Mouse (Mus musculus) cerebellum, adult 11-12 months (tissue): Measurements from ENCODE around the gene Ccdc183.

Source experiments
- DNase-seq: peaks from one replicate; pipeline ENCODE4 v3.0.0; 2022

Gene Ccdc183

DNA sequence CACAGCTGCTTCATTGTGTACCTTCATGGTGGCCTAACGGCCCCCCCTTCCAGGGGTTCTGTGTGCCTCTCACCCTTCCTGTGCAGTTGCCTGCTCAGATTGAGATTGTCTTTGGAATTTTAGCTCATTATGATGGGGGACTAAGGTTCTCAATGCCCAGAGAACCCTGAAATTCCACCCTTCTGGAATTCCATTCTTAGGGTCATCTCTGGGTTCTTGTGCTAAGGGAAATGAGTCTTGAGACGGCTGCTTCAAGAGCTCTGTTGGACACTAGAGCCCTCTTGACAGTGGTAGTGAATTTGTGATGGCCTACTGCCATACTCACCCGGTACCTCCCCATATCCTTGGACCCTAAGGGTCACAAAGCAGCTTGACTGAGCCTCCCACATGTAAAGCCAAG lies at the start of gene Ccdc183:
Gene Ccdc183, minus strand, starts transcription at position 101 of the 400 bp plus-strand sequence.
- DNase-seq: no peak

DNA sequence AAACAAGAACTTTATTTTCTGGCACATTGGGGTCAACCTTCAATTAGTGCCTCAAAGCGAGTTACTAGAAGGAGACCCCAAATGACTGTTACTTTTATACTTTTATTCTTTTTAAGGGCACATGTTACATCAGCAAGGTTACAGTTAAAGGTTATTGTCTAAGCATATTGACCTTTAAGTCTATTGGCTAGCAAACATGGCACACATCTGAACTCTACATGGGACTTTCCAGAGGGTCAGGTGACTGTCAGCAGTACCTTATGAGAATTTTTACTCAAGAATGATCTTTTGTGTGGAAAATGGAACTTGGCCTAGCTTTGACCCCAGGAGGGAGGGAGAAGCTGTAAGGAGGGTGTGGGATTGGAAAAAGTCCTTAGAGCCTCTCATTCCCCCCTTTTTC lies 49.0 kb upstream of the Ccdc183 start:
- no peak for DNase-seq

DNA sequence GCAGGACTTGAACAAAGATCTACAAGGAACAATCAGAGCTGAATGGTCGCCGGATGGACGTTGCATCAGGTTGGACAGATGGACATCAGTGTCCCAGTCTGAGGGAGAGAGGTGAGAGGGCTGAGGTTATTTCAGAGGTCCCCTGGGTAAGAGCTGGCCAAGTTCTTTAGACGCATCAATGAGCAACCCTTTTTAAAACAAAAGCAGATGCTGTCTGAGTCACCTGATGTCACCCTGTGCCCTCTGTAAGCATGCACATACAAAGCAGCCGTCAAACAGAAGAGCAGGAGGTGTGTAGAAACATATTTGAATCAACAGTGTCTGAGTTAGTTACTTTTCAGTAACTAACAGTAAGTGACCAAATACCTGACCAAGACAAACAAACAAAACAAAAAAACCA lies 46.6 kb upstream of the Ccdc183 start:
- DNase-seq: no peak

DNA sequence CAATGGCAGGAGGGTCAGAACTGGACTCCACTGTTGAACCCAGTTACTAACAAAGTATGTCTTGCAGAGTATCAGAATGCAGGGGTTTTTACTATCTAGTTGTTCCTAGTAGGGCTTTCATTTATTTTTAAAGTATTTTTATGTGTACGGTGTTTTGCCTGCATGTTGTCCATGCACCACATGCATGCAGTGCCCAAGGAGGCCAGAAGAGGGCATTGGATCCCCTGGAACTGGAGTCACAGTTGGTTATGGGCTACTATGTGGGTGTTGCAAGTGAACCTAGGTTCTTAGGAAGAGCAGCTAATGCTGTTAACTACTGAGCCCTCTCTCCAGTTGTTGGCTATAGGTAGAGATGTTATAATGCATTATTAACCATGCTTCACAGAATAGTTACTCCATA lies 46.0 kb upstream of the Ccdc183 start:
- no peak for DNase-seq

DNA sequence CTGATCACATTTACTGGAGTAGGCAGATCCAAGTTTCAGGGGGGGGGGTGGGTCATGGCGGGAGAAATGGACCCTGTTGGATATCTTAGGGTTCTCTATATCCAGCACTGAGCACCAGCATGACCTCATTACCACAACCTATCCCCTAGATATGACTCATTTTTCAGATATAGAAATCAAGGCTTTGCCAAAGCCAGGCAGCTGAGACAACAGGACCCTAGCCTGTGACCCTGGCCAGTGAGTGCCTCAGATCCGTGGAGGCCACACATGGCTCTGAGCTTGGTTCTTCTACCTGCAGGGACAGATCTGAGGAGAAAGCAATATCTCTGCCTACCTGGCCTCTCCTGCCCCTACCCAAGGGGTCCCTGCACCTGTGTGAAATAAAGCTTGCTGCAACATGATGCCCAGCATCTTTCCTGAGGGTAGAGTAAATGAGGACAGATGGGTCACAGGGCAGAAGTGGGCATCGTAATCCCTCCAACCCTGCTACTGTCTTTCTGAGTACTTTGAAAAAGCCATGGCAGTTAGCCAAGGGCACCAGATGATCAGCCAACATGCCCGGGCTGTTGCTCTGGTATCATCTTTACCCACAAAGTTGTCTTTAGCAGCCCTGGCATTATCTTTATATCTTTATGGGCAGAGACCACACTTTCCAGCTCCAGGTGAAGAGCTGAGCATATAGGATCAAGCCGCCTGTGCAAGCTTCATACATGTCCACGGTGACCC lies 43.9 kb upstream of the Ccdc183 start:
- DNase-seq: no peak

DNA sequence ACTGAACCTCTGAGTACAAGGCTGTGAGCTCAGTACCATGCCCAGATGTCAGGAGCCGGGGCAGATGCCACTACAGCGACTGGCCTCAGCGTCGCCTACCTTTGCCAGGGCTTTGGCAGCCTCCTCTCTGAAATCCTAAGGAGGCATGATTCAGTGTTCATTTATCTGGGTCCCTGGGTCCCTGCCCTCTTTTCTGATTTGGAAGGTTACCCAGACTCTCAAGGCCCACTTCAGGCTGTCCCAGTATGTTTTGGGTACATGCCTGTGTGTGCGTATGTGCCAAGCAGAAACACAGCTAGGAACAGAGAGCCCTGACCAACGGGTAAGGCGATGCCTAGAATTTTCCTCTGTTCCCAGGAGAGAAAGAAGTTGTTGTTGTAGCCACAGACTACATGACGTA lies 42.8 kb upstream of the Ccdc183 start:
- DNase-seq: no peak

DNA sequence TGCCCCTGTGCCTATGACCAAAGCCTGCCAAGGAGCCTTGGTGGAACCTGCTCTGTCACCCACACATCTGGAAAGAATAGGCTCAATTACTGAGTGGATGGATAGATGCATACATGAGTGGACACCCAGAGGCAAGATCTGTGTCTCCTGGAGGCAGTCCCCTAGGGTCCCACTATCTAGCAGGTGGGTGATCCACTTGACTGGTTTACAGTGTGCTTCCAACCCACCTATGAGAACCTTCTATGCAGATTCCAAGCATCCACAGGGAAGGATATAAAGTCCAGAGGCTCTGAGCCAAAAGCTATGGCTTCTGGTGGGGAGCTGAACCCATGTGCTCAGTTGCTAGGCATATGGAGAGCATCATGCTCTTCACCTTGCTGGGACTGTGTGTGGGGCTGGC lies 40.2 kb upstream of the Ccdc183 start, which contains the start of gene Lcn5:
Gene Lcn5, plus strand, starts transcription at position 301 of the 400 bp plus-strand sequence.
- no peak for DNase-seq

DNA sequence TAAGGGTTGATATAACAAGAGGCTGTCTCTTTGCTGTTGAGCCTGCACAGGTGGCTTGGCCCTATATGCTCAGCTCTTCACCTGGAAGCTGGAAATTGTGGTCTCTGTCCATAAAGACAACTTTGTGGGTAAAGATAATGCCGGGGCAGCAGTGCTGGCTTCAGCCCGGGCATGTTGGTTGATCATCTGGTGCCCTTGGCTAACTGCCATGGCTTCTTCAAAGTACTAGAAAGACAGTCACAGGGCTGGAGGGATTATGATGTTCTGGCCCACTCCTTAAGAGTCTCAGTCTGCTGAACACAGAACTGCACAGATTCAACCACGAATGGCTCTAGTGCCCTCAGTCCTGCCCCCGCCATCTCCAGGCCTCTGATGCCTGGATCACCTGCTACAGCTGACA lies 39.8 kb upstream of the Ccdc183 start:
- DNase-seq: peak; percentile 27

DNA sequence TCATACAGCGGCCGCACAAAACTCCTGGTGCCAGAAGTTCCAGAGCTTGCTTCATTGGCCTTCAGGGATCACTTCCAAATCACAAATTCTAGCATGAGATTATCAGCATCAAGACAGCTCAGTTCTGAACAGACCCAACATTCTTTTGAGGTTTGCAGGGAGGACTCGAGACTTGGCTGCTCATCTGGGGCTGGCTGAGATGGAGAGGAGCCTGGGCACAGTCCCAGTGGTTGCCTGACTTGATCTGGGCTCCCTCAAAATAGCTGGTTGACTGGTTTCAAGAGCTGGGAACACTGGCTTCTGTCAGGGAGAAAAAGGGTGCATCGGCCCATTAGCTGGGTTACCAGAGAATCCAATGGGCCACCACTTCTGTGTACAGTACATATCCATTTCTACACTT lies 39.2 kb upstream of the Ccdc183 start:
- DNase-seq: no peak

DNA sequence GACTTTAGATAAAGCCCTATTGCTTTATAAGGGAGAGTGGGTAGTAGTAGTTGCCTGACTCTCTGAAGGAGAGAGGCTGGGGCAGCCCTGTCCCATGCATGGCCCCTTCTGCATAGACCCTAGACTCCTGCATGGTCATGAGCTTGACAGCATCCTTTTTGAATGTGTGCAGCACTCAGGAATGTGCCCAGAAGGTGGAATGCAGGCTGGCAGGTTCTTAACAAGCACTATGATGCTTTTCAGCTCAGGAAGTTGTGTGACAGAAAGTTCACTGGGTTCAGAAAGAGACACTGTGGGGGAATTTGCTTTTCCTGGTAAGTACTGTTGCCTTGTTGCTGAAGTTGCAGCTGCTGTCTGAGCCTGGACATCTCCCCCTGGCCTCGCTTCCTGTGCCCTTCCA lies 37.0 kb upstream of the Ccdc183 start:
- DNase-seq: no peak

DNA sequence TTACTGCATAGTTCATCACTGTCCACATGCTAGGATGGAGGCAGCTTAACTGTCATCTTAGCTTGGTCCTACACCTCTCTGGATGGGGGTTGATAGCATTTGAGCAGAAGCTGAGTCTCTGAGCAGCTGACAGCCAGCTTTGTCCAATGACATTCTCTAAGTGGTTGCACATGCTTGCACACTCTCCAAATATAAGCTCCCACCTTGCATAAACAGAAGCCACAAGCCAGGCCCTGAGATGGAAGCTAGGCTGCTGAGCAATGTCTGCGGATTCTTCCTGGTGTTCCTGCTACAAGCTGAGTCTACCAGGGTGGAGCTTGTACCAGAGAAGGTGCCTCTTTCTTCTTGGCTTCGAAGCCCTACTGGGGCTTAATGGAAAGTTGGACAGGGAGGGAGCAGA lies 35.4 kb upstream of the Ccdc183 start, which contains the start of gene Lcn8:
Gene Lcn8, plus strand, starts transcription at position 219 of the 400 bp plus-strand sequence.
- DNase-seq: no peak

DNA sequence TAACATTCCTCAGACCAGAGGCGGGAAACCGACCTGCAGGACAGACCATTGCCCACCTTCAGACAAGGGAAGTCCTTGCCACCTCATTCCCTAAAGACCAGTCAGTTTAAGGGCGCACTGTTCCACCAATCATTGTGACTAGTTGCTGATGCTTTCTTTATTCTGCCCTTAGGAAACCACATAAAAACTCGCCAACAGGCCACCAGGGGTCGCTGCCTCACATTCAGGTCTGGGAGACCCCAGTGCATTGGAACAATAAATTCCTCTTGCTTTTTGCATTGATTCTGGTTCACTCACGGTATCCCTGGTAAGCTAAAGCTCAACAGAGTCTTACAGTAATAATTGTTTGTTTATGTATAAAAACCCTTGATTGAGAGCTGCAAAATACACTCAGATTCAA lies 22.4 kb upstream of the Ccdc183 start:
- no peak for DNase-seq

DNA sequence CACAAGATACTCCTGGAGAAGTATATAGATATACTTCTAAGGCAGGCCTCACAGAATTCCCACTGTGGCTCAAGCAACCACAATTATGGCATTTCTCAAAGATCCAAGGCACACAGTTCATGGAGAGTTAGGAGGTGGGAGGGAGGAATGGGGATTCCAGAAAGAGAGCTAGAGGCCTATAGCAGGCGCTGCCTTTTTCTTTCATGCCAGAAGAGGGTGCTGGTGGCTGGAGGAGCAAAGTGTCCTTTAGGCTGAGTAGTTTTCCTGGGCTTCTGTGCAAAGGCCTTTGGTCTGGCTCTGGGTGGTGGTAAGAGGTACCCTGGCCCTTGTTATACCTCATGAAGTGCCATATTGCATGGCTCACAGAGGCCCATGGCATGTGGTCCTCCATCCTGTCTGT lies 16.6 kb upstream of the Ccdc183 start:
- DNase-seq: no peak

DNA sequence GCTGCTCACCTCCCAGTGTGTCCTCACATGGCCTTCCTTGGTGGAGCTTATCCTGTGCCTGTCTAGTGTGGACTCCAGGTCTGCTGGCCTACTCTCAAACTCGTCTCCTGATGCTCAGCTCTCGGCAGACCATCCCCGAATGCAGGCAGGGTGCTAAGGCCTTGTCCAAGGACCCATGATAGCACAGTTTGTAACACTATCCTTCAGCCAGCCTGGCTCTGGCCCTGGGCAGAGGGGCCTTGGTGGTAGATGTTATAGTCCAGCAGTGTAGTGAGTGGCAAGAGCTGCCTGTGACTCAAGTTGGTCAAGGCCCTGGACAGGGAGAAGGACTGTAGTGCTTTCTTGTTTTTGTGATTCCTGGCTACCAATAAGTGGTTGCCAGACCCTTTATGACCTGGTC lies 16.1 kb upstream of the Ccdc183 start:
- no peak for DNase-seq

DNA sequence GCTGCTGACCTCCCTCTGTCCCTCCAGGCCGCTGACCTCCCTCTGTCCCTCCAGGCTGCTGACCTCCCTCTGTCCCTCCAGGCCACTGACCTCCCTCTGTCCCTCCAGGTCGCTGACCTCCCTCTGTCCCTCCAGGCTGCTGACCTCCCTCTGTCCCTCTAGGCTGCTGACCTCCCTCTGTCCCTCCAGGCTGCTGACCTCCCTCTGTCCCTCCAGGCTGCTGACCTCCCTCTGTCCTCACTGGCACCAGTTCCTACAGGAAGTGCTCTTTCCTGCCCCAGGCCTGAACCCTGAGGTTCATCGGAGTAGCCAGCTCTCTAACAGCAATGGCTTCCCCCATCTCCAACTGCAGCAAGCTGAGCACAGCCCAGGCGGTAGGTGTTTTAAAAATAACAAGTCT lies 11.3 kb upstream of the Ccdc183 start:
- no peak for DNase-seq

DNA sequence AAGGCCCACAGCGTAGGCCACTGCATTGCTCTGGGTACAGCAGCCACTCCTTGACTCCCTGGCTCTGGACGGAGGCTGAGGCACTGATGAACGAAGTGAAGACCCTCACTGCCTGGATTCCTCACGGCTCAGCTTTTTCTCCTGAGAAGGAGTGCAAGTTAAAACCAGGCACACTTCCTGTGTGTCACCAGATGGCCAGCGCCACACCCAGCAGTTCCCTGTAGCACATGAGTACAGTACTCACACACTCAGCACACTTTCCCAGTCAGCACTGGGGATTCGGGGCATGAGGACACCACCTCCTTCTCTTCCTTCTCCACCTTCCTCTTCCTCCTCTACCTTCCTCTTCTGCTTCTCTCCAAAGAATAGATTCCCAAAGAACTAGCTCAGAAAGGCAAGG lies 10.3 kb upstream of the Ccdc183 start, which contains the start of gene Fcna:
Gene Fcna, minus strand, starts transcription at position 220 of the 400 bp plus-strand sequence.
- no peak for DNase-seq

DNA sequence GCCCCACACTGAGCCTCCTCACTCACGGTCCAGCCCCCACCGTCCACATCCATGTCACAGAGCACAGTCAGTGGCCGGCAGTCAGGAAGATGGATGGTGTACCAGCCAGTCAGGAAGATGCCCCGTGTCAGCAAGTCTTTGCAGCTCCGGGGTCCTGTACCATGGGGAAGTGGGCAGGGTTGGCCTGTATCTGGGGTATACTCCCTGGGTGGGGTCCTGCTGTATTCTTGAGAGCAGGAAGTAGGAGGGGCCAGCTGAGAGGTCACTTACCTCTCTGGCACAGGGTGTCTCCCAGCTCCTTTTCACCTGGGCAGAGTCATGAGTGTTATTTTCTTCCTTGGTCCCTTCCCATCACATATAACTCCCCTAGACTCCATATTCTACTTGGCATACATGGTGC lies 8.5 kb upstream of the Ccdc183 start:
- no peak for DNase-seq

DNA sequence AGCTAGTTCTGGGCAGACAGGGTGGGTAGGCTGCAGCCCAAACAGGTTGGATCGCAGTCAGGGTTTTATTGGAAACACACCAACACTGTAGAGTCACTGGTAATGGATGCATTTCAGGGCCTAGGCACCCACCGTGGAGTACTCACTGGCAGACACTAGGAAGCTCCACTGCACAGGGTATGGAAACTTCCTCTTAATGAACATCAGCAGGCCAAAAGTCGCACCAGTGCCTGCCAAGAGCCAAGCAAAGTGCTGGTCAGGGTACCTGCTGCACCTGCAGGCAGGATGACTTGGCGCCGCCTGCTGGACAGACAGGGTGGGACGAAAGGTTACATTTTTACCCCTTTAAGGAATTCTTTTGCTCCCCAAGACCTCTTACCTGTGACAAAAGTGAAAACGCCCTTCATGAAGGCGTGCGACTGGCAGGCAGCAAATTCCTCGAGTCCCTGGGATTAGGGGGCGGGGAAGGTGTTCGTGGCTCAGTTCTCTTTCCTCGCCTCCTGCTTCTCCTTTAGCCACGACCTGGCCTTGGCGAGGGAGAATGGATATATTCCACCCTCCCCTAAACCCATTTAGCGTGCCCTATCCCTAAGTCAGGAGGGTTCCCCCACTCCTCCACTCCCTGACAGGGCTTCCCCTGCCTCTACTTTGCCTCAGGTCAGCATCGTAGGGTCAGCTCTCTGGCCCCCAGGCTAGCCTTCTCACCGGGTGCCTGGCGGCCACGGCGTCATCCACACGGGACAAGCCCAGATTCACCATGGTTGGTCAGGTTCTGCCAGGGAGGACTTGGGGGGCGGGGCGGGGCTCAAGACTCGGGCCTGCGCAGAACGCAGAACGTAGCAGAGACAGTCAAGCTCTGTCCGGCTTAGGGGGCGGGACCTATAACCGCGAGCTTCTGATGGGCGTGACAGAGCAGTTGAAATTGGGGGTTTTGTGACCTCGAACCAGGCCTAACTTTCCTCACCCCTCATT lies 4.0 kb upstream of the Ccdc183 start, which contains the start of gene Tmem141:
Gene Tmem141, minus strand, starts transcription at position 777 of the 972 bp plus-strand sequence.
- DNase-seq: peak; percentile 94

DNA sequence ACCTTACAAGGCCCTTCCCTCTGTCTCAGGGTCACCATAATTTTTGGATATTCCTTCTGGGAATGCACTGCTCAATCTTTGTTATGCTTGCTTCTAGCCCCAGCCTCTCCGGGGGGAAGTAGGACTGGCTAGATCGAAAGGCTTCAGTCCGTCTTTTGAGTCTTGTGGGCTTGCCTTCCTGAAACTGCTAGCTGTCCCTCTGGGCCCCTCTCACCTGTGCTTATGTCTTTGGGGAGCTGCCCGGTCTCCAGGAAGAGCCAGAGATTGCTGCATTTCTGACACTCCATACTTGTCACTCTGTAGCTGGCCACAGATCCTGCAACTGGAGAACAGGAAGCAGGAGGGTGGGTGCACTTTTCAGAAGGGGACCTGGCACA lies 3.4 kb upstream of the Ccdc183 start:
- no peak for DNase-seq

DNA sequence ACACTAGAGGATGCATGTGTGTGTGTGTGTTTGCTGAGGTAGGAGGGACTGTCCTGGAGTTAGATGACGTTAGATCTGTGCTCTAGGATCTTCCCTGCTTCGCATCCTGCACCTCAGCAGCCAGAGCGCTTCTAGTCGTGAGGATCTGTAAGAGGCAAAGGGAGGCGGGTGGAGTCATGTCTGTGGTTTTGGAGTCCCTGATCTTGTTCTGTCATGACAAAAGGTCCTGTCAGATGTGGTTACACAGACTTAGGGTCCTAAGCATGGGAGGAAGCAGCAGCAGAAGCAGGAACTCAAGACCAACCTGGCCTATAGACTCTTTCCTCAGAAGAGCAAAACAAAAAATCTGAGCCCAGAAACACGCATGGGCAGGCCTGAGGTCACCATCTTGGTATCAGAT lies 2.9 kb upstream of the Ccdc183 start:
- no peak for DNase-seq

DNA sequence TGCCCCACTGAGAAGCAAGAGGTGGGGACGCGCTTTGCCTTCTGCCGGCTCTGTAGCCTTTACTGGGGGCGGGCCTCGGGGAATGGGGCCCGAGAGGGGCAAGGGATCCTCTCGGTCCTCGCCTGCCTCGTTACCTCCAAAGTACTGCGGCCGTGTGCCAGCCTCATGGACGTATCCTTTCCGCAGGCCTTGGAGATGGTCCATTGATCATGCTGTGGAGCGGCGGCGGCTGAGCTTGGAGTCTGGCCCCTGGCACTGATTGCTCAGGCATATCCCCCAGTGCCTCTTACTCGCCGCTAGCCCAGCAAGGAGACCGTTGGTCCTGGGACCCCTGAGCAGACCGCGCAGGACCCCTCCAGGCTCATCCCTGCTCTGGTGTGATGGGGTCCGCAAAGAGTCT lies 1.1 kb downstream of the Ccdc183 start:
- DNase-seq: peak; percentile 15

DNA sequence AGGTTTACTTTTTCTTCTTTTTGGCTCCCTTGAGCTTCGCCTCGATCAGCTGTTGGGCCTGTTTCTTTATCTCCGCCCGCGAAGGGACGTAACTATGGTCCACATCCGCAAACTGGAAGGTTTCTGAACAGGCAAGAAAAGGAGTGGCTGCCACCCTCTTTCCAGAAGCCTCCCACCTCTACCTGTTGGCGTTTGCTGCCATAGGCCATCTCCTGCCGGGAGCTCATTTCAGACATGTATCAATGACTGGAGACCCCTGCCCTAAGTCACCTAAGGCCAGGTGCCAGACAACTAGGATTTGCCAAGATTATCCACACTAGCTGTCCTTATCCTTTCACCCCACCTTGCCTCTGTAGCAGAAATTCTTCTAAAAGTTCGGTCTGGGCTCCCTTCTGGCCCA lies 8.8 kb downstream of the Ccdc183 start:
- peak; percentile 65 for DNase-seq

DNA sequence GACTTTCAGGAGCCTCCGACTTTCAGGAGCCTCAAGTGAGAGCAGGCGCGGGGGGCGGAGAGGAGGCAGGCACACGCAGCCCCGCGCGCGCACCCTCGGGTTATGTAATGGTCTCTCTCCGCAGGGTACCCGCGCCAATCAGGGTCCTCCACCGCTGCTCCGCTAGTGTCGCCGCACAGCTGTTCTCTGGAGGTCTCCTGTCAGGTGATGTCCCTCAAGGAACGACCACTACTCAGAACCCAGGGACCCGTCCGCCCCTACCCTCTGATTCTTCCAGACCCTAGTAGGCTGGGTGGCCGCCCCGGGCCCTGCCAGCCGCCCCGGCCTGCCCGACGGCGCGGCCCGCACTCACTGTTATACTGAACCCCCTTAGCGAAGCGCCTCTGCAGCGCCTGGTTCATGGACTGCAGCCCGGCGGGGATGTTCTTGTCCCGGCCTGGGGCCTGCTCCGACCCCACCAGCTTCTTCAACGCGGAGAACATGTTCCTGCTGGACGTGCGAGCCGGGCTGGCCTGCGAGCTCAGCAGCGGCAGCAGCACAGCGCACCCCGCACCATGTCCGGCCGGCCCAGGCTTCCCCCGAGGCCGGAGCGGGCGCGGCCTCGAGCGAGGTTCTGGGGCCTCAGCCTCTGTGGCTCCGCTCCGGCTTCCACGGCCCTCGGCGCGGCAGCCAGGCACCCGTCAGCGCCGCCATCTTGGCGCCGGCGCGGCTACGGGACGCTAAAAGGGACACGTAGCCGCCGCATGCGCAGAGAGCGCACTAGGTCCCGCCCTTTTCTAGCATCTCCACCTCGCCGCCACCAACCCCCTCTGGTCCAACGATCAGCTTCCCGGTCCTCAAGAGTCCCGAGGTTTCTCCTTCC lies 9.5 kb downstream of the Ccdc183 start, which contains the start of gene Rabl6:
Gene Rabl6, minus strand, starts transcription at position 761 of the 862 bp plus-strand sequence.
- peak; percentile 89 for DNase-seq
